Mouse (Mus musculus) neural tube, embryonic 13.5 days (tissue): ENCODE results near the gene Tsr2. TPM values are rescaled to one million over a fixed set of nuclear protein-coding genes. Genes with fewer than 3 reads are reported as not detected.

Experiments used
- polyA plus RNA-seq: library from polyadenylated mRNA; unstranded; fragments of >200 nt; fragmentation: Nextera tagmentation; extraction: Ambion mirVana; gene quantifications from 2 replicates; pipeline ENCODE4 v1.2.1, GENCODE M21; 2015

Tsr2 gene
- polyA plus RNA-seq, 1 experiment from 2014 or later: 35.6 TPM

Other genes starting within 250 kb of the Tsr2 start
- gene Gnl3l, start 79.2 kb downstream of the Tsr2 start, polyA plus RNA-seq: 70.7 and 74.4 TPM in 2 replicates
- 10.9 and 11.8 TPM in 2 replicates for gene Fgd1, start 50.4 kb downstream of the Tsr2 start, polyA plus RNA-seq
- 10.2 and 11.9 TPM in 2 replicates for gene Wnk3, start 101.5 kb upstream of the Tsr2 start, polyA plus RNA-seq
- 5.4 TPM in 2 replicates for gene Fam120c, start 247.6 kb upstream of the Tsr2 start, polyA plus RNA-seq